Mouse (Mus musculus) hematopoietic stem cell, adult 5-6 weeks (primary cell): ENCODE measurements around the gene Olfr1297. TPM values are rescaled to one million over a fixed set of nuclear protein-coding genes. Genes with fewer than 3 reads are reported as not detected.

Source experiments
- ATAC-seq, 2 experiments: fragments of 125-278 bp in 1 of 2; replicated peaks in 1 of 2; 2 replicates each; pipeline ENCODE4 v1.8.0; 2016 to 2017; ENCODE audit warnings: inconsistent platforms in 2 of 2, mild to moderate bottlenecking in 2 of 2, moderate number of reproducible peaks in 2 of 2, low read depth in 1 of 2, moderate TSS enrichment in 1 of 2; ENCODE audit not compliant: low FRiP score in 2 of 2, poor library complexity in 2 of 2, severe bottlenecking in 2 of 2, insufficient read depth in 1 of 2, low TSS enrichment in 1 of 2
- total RNA-seq: library from RNA; stranded (forward); fragments of 172-1452, 232-1000 nt; gene quantifications from 2 replicates; pipeline ENCODE4 v1.2.3, GENCODE M21; 2017

Gene Olfr1297
- not detected in 2 replicates for total RNA-seq

DNA sequence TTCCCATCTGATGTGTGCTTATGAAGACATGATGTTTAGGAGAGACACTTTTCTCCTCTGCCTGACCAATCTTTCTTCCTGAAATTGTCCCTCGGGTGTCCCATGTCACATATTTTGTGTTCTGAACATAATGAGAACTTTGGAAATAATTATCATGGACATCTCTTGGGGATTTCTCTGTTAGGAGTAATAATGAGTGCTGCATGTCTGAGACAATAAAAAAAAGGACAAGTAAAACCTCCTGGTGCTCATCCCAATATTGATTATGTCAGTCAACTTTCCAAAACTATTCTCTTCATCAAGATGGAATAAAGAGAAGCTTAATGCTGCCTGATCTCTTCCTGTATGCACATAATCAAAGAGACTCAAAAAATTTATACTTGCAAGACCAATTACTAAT is at the start of gene Olfr1297:
Gene Olfr1297 (minus strand): TSS at position 101 of the 400 bp plus-strand sequence.
- no peak for ATAC-seq

GRCm38 (mm10) chr2:111661119-111661518 is 34.8 kb upstream of the Olfr1297 start, which contains the start of gene Olfr1299:
Olfr1299 (plus strand) TSS chr2:111661419.
- no peak for ATAC-seq

GRCm38 (mm10) chr2:111649101-111649500 is 22.8 kb upstream of the Olfr1297 start, which contains the start of gene Olfr1298:
Olfr1298 (minus strand) TSS chr2:111649201.
- no peak for ATAC-seq

GRCm38 (mm10) chr2:111569581-111569980 is 56.7 kb downstream of the Olfr1297 start, which contains the start of gene Olfr1295:
Olfr1295 (minus strand) TSS chr2:111569681.
- no peak for ATAC-seq

Other genes with a start within 250 kb of the Olfr1297 start
- not detected in 2 replicates for gene Olfr1286, start 203.4 kb downstream of the Olfr1297 start, total RNA-seq
- not detected in 2 replicates for gene Olfr1287, start 177.4 kb downstream of the Olfr1297 start, total RNA-seq
- not detected in 2 replicates for gene Olfr1288, start 152.4 kb downstream of the Olfr1297 start, total RNA-seq
- not detected in 2 replicates for gene Olfr1289, start 145.7 kb downstream of the Olfr1297 start, total RNA-seq
- not detected in 2 replicates for gene Olfr1290, start 132.7 kb downstream of the Olfr1297 start, total RNA-seq
- gene Olfr1291-ps1, start 129.3 kb downstream of the Olfr1297 start, total RNA-seq, result not detected in 2 replicates
- gene Olfr1293-ps, start 101.3 kb downstream of the Olfr1297 start, total RNA-seq, result not detected in 2 replicates
- gene Olfr1294, start 86.2 kb downstream of the Olfr1297 start, total RNA-seq, result not detected in 2 replicates
- not detected in 2 replicates for gene Olfr1295, start 56.8 kb downstream of the Olfr1297 start, total RNA-seq
- gene Olfr1298, start 22.7 kb upstream of the Olfr1297 start, total RNA-seq, result not detected in 2 replicates
- not detected in 2 replicates for gene Olfr1299, start 34.9 kb upstream of the Olfr1297 start, total RNA-seq
- not detected in 2 replicates for gene Olfr1301, start 124.5 kb upstream of the Olfr1297 start, total RNA-seq
- gene Olfr1302, start 150.9 kb upstream of the Olfr1297 start, total RNA-seq, result not detected in 2 replicates
- gene Olfr1303, start 193.8 kb upstream of the Olfr1297 start, total RNA-seq, result not detected in 2 replicates